Mouse (Mus musculus): ENCODE data around the gene Vmn1r82. TPM values are rescaled to one million over a fixed set of nuclear protein-coding genes. Genes with fewer than 3 reads are reported as not detected.

Vmn1r82 gene
- polyA plus RNA-seq (2014; fragmentation: Nextera tagmentation; extraction: Ambion mirVana), result not detected in 2 replicates

- Histone ChIP-seq H3K9ac (ENCODE audit: low read length) (no peak within 1 kb of the TSS), H3K27ac (ENCODE audit: low read depth, low read length) (no peak within 1 kb of the TSS), H3K4me1 (ENCODE audit: control insufficient read depth, insufficient read depth, low read length) (no peaks in the 10 kb centered on the region), H3K36me3 (ENCODE audit: control insufficient read depth, insufficient read depth, low read length) (no peaks in the 10 kb centered on the region), H3K27me3 (replicated peaks; ENCODE audit: control insufficient read depth, insufficient read depth, low read length) (no peaks in the 10 kb centered on the region), H3K4me3 (ENCODE audit: low read depth, low read length) (no peak within 1 kb of the TSS), H3K9me3 (replicated peaks; ENCODE audit: control insufficient read depth, low read length) (peaks cover 3% of the 10 kb centered on the region; the same call in 1 of the 2 replicates), H3K4me2 (ENCODE audit: low read length) (no peak within 1 kb of the TSS)
- DNase-seq (ENCODE audit: low spot score) (no peak), ATAC-seq (no peak)
- WGBS, result 57% methylated on average over 2 of the region's 2 CpGs
These were observed at the start of gene Vmn1r82 for GRCm38 (mm10) chr7:12300130-12300529. TSS of gene Vmn1r82 (plus strand) at chr7:12300430.

- Histone ChIP-seq H3K27ac (ENCODE audit: low read depth, low read length) (no peak within 1 kb of the TSS), H3K4me2 (ENCODE audit: low read length) (no peak within 1 kb of the TSS), H3K4me1 (ENCODE audit: control insufficient read depth, insufficient read depth, low read length) (no peaks in the 10 kb centered on the region), H3K9ac (ENCODE audit: low read length) (no peak within 1 kb of the TSS), H3K4me3 (ENCODE audit: low read depth, low read length) (no peak within 1 kb of the TSS), H3K9me3 (replicated peaks; ENCODE audit: control insufficient read depth, low read length) (peaks cover 5% of the 10 kb centered on the region), H3K36me3 (ENCODE audit: control insufficient read depth, insufficient read depth, low read length) (no peaks in the 10 kb centered on the region), H3K27me3 (replicated peaks; ENCODE audit: control insufficient read depth, insufficient read depth, low read length) (no peaks in the 10 kb centered on the region)
- ATAC-seq, result no peak
- 81% methylated on average over 1 of the region's 1 CpGs for WGBS
- DNase-seq (ENCODE audit: low spot score), result no peak
These were observed 32.1 kb upstream of the Vmn1r82 start, which contains the start of gene Vmn1r81 for GRCm38 (mm10) chr7:12268169-12268568. TSS of gene Vmn1r81 (minus strand) at chr7:12268269.

- no peaks in the 10 kb centered on the region for H3K27me3 ChIP-seq (replicated peaks; ENCODE audit: control insufficient read depth, insufficient read depth, low read length)
- WGBS, result 75% methylated on average over 2 of the region's 2 CpGs
- ATAC-seq (no peak), DNase-seq (ENCODE audit: low spot score) (no peak)
- H3K27ac ChIP-seq (ENCODE audit: low read depth, low read length), result no peak within 1 kb of the TSS
- H3K36me3 ChIP-seq (ENCODE audit: control insufficient read depth, insufficient read depth, low read length), result no peaks in the 10 kb centered on the region
- H3K4me2 ChIP-seq (ENCODE audit: low read length), result no peak within 1 kb of the TSS
- H3K9me3 ChIP-seq (replicated peaks; ENCODE audit: control insufficient read depth, low read length), result no peaks in the 10 kb centered on the region; the same call in none of the 2 replicates
- H3K9ac ChIP-seq (ENCODE audit: low read length), result no peak within 1 kb of the TSS
- H3K4me1 ChIP-seq (ENCODE audit: control insufficient read depth, insufficient read depth, low read length), result no peaks in the 10 kb centered on the region
- H3K4me3 ChIP-seq (ENCODE audit: low read depth, low read length), result no peak within 1 kb of the TSS
These were observed 29.2 kb downstream of the Vmn1r82 start, which contains the start of gene Vmn1r83 for GRCm38 (mm10) chr7:12329381-12329780. TSS of gene Vmn1r83 (minus strand) at chr7:12329481.

Other genes starting within 250 kb of the Vmn1r82 start
- gene Vmn1r78, start 150.2 kb upstream of the Vmn1r82 start, polyA plus RNA-seq (2014; fragmentation: Nextera tagmentation; extraction: Ambion mirVana), result not detected in 2 replicates
- not detected in 2 replicates for gene Vmn1r79, start 129.2 kb upstream of the Vmn1r82 start, polyA plus RNA-seq (2014; fragmentation: Nextera tagmentation; extraction: Ambion mirVana)
- not detected in 2 replicates for gene Vmn1r80, start 111.1 kb upstream of the Vmn1r82 start, polyA plus RNA-seq (2014; fragmentation: Nextera tagmentation; extraction: Ambion mirVana)
- gene Vmn1r81, start 32.2 kb upstream of the Vmn1r82 start, polyA plus RNA-seq (2014; fragmentation: Nextera tagmentation; extraction: Ambion mirVana), result not detected in 2 replicates
- gene Vmn1r83, start 29.1 kb downstream of the Vmn1r82 start, polyA plus RNA-seq (2014; fragmentation: Nextera tagmentation; extraction: Ambion mirVana), result not detected in 2 replicates
- gene Vmn1r84, start 68.8 kb downstream of the Vmn1r82 start, polyA plus RNA-seq (2014; fragmentation: Nextera tagmentation; extraction: Ambion mirVana), result not detected in 2 replicates
- gene Zfp551, start 122.3 kb downstream of the Vmn1r82 start, polyA plus RNA-seq (2014; fragmentation: Nextera tagmentation; extraction: Ambion mirVana), result 8.4 and 11.7 TPM in 2 replicates
- gene Zfp606, start 177.9 kb downstream of the Vmn1r82 start, polyA plus RNA-seq (2014; fragmentation: Nextera tagmentation; extraction: Ambion mirVana), result 52.7 and 63.7 TPM in 2 replicates
- not detected in 2 replicates for gene 2900092C05Rik, start 212.1 kb downstream of the Vmn1r82 start, polyA plus RNA-seq (2014; fragmentation: Nextera tagmentation; extraction: Ambion mirVana)

All from forebrain, embryonic 14.5 days (tissue).